Mouse (Mus musculus): Measurements from ENCODE around the gene Rad23a.

The Rad23a gene

DNA sequence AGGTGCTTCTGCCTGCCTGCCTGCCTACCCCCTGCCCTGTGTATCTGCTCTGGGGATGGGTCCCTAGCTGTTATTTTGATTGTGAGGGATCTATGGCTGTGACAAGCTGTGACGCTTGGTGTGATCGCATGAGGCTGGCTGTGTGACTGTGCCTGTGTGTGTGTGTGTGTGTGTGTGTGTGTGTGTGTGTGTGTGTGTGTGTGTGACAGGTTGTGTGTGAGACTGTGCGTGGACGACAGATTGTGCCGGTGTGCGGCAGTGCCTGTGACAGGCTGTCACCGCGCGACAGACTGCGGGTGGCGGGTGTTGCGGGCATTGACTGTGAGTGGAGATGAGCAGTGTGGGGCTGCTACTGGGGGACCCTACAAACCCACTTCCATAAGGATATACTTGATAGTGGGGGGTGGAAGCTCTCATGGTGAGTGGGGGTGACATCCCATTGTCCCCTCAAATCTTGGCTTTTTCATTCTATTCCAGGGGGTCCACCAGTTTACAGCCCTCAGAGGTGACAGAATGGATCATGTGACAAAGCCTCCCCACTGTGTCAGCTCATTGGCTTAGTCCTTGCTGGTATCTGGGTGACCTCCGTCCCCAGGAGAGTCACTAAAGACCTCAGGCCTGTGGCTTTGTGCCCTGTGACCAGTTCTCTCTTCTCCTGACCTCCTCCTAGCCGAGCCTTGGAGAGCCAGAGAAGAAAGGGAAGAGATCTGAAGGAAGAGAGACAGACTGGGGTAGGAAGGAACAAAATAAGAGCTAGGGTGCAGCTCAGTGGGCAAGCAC is 52.8 kb downstream of the Rad23a start:
- no peak for DNase-seq (ENCODE audit: low spot score)

- DNase-seq (ENCODE audit: low spot score), result no peak
These were observed 53.5 kb downstream of the Rad23a start for GRCm38 (mm10) chr8:84786801-84787467.

DNA sequence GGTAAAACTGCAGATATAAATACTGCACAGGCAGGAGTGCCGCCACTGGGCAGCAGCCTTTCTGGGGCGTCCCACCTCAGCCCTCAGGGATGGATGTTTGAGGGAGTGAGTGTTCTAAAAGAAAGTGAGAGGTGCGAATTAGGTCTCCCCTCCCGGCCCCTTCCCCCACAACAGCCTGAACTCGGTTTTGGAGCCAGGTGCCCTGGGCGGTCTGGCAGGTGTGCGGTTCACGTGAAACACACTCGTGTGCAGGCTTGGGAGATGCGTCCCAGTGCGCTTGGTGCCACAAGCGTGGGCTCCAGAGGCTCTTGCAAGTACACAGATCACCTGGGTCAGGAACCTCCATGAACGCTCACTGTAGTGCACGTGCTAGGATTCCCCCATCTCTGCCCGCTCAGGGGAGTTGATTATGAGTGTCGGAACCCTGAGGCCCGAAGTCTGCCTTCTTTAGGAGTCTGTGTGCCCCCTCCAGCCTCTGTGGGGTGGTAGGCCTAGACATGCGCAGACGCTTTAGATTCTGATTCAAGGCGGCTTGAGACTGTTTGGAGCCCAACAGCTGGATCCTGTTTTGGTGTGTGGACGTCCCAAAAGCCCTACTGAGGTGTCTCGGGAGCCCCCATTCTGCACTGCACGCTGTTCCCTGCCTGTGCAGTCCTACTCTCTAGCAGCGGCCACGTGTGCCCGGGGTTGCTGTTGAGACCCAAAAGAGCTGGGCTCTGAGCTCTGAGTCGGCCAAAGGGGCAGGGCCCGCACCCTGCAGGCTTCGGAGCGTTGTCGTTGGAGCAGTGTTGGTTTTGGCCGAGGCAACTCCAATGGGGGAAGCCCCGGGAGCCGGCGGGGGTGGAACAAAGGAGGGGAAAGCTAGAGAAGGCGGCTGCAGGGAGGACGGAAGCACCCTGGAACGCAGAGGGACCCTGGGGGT is 54.4 kb downstream of the Rad23a start:
- DNase-seq (ENCODE audit: low spot score), result no peak

DNA sequence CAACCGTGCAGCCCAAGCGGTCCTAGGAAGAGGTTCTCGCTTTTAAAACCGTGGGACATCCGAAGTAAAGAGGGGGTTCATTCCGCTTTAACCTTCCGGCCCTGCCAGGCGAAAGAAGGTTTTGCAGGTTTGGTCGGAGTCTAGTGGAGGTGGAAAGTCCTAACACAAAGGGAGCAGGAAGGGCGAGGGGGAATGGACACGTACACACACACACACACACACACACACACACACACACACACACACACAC is 55.0 kb downstream of the Rad23a start:
- no peak for DNase-seq (ENCODE audit: low spot score)

GRCm38 (mm10) chr8:84784681-84785505 is 55.6 kb downstream of the Rad23a start:
- DNase-seq (ENCODE audit: low spot score), result no peak
